Mouse (Mus musculus) retina, adult 2 months (tissue): ENCODE results near the gene Napsa.
A peak's percentile ranks its signal among the peaks of the same experiment; 100 is the strongest.

Source experiments
- DNase-seq: peaks from one replicate; pipeline ENCODE4 v3.0.0-alpha.2; 2012; ENCODE audit warnings: low read depth, low spot score

Gene Napsa

GRCm38 (mm10) chr7:44570989-44571388 is 1.2 kb upstream of the Napsa start:
- DNase-seq: no peak

GRCm38 (mm10) chr7:44571811-44572210 is 369 bp upstream of the Napsa start:
- DNase-seq: no peak

DNA sequence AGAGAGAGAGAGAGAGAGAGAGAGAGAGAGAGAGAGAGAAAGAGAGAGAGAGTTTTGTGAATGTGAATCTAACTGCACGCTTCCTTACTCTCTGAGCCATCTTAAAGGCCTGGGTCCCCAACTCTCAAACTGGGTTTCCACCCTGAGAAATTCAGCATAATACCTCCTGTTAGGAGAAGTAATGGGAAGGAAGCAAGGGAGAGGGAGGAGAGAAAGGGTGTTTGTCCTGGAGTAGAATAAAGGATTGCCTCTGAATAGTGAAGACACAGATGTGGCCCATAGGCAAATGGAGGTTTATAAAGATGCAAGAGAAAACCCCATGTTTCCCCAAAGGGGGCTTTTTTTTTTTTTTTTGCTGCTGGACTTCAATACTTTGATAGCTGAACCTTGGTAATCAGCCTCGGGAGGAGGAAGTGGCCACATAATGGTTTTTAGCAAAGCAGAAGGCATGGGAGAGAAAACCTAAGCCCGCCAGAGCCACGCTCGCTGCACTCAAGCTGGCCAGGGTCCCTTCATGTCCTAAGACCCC is 840 bp downstream of the Napsa start:
- no peak for DNase-seq

GRCm38 (mm10) chr7:44576333-44576844 is 4.2 kb downstream of the Napsa start:
- no peak for DNase-seq

DNA sequence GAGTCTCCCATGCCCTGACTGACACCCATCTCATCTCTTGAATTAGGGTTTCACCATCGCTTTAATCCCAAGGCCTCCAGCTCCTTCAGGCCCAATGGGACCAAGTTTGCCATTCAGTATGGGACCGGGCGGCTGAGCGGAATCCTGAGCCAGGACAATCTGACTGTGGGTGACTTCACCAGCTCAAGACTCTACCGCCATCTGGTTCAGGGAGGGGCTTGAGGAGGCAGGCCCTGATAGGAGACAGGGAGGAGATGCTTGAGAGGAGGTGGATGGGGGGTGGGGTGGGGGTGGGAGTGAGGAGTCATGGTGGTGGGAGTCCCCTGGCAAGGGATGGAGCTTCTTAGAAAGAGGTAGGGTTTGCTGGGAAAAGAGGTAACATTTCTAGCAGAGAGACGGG is 9.5 kb downstream of the Napsa start:
- DNase-seq: no peak

DNA sequence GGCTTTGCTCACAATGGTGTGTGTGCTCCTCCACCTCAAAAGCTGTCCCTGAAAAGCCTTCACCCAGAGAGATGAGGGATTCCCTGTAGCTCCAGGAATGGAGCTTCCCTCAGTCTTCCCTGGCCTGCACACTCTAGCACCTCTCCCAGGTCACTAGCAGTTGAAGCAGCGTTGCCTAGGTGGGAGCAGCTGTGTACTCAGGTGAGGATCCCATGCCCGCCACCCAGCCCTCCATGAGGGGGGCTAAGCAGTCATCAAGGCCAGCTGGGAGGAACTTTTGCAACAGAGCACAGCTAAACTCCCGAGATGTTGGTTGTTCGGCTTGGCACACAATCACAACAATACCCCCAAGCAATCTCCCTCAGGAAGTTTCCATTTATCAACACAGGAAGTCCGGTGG is 10.5 kb downstream of the Napsa start:
- no peak for DNase-seq

- no peak for DNase-seq
These were observed 11.0 kb downstream of the Napsa start for GRCm38 (mm10) chr7:44583146-44583545.

DNA sequence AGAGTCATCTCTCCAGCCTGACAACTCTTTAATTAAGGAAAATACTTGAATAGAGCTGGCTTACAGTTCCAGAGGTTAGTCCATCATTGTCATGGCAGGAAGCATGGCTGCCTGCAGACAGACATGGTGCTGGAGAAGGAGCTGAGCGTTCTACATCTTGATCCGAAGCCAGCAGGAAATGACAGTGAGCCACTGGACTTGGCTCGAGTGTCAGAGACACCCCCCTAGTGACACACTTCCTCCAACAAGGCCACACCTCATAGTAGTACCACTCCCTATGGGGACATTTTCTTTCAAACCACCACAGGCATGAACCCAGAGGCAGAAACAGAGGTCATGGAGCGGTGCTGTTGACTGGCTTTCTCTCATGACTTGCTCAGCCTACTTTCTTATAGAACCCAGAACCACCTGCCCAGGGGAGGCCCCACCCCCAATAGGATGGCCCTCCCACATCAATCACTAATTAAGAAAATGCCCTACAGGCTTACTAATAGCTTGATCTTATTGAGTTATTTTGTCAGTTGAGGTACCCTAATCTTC is 12.2 kb downstream of the Napsa start:
- DNase-seq: no peak

DNA sequence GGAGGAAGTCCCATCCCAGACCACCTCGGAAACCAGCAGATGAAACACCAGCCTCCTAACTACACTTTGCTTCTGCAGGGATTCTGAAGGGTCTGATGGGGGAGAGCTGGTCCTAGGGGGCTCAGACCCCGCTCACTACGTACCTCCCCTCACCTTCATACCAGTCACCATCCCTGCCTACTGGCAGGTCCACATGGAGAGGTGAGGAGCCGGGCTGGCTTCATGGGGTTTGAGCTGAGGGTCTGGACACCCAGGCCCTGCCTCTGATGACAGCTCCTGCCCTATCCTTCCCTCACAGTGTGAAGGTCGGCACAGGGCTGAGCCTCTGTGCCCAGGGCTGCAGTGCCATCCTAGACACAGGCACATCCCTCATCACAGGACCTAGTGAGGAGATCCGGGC is 12.7 kb downstream of the Napsa start:
- no peak for DNase-seq

DNA sequence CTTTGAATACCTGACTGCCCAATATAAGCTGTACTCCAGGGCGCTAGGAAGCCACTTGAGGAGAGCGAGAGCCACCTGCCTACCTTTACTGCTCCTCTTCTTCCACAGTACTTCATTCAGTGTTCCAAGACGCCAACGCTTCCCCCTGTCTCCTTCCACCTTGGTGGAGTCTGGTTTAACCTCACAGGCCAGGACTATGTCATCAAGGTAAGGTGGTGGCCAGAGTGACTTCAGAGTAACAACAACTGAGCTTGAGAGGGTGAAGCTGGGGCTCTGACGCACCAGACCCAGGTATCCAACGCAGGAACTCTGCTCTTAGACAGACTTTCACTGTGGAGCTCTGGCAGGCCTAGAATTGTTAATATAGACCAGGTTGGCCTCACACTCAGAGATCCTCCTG is 13.4 kb downstream of the Napsa start:
- DNase-seq: no peak

- no peak for DNase-seq
These were observed 14.3 kb downstream of the Napsa start for GRCm38 (mm10) chr7:44586518-44586917.

DNA sequence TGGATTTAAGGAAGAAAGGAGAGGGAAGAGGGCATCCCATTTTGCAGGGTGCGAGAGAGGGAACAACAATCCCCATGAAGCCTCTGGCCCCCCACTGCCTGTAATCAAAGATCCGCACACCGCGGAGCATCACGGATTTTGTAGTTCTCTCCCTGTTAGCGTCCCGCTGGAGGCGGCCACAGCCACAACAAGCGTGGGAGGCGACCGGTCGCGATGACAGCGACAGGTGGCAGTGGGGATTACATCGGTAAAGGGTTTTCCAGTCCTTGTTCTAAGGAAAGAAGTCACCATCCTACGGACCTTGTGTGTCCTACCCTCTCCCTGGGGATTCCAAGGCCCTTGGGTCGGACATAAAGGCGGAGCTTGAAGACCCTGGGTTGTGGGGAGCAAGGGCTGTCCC is 14.8 kb downstream of the Napsa start:
- peak; percentile 85 for DNase-seq

DNA sequence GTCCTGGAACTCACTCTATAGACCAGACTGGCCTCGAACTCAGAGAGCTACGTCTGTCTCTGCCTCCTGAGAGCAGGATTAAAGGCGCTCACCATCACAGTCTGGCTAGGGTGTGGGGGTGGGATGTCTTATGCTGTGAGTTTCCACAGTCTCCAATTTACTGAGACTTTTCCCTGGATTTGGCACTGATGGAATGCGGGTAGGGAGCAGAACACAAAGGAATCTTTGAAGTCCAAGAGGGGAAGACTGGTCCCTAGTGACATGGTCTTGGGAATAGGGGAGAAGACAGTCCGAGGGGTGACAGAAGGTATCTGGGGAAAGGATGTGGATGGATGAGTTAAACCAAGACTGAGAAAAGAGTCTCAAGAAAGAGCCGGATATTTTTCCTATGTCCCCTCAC is 15.5 kb downstream of the Napsa start:
- no peak for DNase-seq

DNA sequence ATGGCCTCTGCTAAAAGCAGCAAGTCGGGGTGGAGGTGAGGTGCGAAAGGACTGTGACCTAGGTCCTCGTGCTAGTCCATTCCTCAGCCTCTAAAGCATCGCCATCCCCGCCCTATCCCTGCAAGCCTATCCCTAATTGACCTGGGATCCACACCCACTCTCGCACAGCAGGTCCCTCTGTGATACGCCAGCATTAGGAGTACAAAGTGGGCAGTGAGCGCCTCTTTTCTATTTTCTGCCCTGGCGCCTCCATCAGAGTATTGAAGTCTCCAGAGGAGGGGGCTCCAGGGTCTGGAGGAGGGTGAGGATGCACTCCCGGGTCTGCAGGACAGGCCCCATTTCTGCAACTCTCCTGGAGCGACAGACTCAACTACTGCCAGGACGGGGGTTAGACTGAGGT is 16.2 kb downstream of the Napsa start:
- DNase-seq: no peak

GRCm38 (mm10) chr7:44589149-44589548 is 17.0 kb downstream of the Napsa start:
- DNase-seq: peak; percentile 69

DNA sequence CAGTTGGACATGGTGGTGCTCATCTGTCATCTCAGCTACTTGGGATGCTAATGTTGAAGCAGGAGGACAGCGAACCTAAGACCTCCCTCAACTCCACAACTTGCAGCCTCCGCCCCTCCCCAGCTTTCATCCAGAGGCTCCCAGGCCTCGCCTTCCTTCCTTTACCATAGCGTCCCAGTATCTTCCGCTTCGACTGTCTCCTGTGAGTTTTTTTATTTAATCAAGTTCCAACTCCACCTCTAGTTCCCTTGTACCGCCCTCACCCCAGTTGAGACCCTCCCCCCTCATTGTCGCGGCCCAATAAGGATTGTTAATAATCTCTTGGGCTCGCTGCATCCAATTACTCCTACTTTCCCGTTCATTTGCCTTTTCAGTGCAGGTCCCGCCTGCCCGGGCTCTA is 17.8 kb downstream of the Napsa start:
- no peak for DNase-seq

DNA sequence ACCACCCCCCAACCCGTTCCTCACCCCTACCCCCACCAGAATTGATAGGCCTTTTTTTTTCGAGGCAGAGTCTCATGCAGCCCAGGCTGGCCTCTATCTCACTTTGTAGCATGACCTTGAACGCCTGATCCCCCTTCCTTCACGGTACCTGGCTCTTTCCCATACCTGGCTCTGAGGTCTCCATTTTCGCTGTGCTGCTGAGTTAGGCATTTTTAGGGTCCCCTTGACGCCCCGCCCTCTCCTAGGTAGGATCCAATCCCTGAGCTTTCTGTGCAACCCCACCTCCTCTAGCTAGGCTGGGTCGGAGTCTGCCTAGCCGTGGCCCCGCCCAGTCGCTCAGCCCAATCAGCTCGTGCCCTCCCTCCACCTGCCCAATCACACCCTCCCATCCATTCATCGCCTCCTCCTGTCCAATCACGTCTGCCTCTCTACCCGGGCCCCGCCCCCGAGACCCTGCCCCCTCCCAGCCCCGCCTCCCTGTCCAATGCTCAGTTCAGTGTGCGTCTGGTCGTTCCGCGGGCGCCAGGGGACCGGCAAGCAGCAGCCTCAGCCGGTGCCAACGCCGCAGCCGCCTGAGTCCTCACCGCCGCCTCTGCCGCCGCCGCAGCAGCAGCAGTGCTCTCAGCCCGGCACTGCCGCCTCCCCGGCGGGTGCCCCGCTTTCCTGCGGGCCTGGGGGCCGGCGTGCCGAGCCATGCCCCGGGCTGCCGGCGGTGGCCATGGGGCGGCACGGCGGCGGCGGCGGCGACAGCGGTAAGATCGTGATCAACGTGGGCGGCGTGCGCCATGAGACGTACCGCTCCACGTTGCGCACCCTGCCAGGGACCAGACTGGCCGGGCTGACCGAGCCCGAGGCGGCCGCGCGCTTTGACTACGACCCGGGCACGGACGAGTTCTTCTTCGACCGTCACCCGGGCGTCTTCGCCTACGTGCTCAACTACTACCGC is 18.5 kb downstream of the Napsa start, which contains the start of gene Kcnc3:
Gene Kcnc3 (plus strand): TSS at position 263 of the 946 bp plus-strand sequence.
- DNase-seq: peak; percentile 91

DNA sequence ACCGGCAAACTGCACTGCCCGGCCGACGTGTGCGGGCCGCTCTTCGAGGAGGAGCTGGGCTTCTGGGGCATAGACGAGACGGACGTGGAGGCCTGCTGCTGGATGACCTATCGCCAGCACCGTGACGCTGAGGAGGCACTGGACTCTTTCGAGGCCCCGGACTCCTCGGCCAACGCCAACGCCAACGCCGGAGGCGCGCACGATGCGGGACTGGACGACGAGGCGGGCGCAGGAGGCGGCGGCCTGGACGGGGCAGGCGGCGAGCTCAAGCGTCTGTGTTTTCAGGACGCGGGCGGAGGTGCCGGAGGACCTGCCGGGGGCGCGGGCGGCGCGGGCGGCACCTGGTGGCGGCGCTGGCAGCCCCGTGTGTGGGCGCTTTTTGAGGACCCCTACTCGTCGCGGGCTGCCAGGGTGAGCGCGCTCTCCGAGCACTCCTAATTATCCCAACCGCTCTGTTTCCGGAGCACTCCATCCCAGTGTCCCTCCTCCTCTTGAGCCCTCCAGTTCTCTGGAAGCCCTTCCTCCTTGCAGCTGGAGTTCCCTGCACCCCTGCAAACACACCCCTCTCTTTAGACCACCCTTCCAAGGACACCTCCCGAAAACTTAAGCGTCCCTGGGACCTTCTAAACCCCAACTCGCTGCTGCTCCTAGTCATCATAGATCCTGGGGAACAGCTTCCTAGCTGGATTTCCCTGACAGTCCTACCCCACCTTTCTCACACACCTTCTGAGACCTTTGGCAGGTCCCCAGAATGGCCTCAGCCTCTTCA is 19.4 kb downstream of the Napsa start:
- no peak for DNase-seq

- DNase-seq: no peak
These were observed 20.9 kb downstream of the Napsa start for GRCm38 (mm10) chr7:44593051-44593450.

- peak; percentile 63 for DNase-seq
These were observed 21.6 kb downstream of the Napsa start for GRCm38 (mm10) chr7:44593775-44594174.

DNA sequence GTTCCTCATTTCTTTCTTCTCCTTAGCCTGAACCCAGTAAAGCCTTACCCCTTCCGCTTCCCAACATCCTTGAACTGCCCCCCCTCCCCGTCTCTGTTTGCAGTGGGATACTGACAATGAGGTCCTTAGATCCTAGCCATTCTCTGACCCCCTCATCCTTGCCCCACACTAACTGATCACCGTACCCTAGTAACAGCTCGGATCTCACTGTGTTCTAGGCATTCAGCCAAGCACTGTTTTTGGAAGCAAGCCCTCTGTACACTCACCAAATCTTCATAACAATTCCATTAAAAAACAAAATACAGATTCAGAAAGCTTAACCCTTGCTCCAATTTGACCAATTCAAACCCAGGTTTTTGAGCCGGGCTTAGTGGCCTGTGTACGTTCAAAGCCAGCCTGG is 22.1 kb downstream of the Napsa start:
- no peak for DNase-seq

DNA sequence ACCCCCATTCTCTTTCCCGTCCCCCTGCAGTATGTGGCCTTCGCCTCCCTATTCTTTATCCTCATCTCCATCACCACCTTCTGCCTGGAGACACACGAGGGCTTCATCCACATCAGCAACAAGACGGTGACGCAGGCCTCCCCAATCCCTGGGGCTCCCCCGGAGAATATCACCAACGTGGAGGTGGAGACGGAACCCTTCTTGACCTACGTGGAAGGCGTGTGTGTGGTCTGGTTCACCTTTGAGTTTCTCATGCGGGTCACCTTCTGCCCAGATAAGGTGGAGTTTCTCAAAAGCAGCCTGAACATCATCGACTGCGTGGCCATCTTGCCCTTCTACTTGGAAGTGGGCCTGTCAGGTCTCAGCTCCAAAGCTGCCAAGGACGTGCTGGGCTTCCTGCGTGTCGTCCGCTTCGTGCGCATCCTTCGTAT is 23.0 kb downstream of the Napsa start:
- DNase-seq: no peak
